Mouse (Mus musculus): ENCODE results near the gene Dgkh.

Dgkh gene

DNA sequence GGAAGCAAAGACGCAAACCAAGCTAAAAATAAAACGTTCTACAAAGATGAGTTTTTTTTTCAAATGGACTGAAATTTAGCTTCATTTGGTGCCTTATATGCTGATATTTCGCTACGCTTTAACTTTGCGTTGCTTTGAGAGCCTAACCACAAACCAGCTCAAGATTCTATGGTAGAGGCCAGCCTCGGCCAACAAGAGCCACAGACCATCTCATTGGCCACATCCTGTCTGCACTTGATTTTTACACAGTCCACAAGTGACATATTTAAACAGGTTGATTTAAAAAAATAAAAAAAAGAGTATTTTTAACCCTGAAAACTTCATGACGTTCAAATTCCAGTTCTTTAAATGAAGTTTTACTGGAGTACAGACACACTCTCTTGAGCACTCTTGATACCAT lies 16.5 kb downstream of the Dgkh start:
- DNase-seq, result no peak

DNA sequence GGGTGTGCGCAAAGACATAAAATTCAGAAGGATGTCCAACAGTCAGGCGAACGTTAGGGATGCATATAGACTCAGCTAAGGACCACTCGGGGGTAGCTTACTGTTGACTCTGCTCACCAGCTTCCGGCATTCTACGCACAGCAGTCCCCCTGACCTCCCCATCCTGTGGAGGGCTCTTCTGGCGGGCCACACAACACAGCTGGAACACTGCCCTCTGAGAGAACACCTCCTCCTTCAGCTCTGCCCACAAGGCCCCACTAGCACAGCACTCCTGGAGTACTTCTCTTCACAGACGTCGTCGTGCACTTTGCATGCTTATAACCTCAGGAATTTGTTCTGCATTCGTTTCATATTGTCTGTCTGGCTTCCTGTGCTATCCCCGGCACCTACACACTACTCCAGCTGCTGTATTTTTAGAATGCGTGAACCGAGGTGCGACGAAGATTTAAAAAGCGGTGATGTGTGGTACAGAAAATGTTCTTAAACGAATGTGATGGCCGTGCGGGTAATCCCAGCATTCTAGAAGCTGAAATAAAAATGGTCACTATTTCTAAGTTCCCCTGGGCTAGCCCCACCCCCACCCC lies 19.9 kb downstream of the Dgkh start:
- DNase-seq, result no peak

DNA sequence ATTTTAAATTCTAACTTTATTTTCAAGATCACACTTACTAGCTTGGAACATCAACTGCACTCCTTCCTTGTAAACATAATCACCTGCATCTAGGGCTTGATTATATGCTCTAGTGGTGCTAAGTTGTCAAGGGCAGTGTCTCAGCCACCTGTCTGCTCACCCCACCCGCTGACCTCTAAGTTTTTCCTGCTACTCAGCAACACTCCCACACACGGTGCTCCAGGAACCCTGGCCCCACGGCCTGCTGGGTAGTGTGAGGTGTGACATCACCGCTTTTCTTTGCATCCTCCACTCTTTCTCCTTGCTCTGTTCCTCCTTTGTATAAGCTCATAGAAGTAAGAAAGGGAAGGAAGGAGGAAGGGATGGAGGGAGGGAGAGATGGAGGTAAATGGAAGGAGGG lies 21.9 kb downstream of the Dgkh start:
- no peak for DNase-seq

DNA sequence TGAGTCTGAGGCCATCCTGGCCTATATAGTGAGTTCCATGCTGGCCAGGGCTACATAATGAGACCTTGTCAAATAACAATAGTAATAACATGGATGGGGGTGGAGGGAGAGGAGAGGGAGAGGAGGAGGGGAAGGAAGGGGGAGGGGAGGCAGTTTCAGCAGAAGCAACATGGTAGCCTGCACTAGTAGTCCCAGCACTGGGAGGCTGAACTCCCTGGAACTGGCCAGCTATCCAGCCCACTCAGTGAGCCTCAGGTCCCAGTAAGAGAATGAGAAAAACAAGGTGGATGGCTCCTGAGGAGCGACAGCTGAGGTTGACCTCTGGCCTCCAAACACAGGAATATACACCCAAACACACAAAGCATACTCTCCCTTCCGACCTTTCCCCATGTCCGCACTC lies 27.0 kb downstream of the Dgkh start:
- no peak for DNase-seq

DNA sequence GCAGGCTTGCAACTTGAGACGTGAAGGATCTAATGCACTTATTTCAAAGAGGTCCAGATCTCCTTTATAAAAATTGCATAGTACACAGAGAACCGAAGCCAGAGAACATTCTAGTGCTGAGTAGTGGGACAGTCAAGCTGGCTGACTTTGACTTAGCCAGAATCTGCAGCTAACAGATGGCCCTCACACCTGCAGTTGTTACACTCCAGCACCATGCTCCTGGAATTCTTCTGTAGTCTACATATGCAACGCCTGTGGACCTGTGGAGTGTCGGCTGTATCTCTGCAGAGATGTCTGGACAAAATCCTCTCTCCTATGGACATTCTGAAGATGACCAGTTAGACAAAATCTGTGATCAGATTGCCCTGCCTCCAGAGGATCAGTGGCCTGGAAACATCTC lies 28.6 kb downstream of the Dgkh start:
- DNase-seq, result no peak

DNA sequence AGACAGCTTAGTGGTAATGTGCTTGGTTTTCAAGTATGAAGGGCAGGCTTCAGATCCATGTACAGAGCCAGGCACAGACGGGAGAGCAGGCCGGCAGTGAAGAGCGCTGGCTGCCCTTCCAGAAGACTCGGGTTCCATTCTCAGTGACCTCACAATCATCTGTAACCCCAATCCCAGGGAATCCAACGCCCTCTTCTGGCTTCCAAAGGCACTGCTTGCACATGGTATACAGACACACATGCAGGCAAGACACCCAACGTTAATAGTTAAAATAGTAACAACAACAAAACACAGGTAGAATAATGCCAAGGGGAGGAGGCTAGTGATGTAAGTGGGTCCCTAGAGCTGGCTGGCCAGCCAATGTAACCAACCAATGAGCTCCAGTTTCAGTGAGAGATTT lies 29.2 kb downstream of the Dgkh start:
- DNase-seq, result no peak

DNA sequence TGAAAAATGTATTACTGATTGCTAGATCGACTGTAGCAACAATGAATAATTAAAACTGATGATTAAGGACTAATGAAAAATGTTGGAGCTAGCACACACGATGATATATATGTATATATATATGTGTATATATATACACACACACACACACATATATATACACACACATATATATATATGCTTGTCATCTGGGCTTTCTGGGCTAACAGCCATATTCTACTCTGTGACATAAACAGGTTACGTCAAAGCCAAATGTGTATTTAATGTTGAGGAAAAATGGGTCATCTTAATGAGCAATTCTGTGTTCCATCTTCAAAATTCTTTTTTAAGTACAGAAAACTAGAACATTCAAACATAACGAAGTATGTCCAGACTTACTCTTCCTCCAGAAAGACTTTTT lies 30.5 kb downstream of the Dgkh start:
- no peak for DNase-seq

DNA sequence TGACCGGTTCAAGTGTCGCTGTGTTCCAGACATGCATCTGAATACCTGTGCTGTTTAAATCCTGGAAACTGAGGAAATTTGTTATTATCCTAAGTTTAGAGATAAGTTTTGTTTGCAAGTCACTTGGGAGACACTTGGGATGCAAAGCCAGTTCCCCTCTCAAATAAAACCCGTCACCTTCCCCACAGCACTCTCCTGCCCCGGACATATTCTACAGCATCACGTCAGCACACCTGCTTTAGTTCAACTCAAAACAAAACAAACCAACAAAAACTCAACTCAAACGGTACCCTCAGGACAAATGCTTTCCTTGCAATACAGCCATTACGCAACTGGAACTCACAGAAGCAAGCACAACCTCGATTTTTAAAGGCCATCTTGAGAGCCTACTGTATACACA lies 31.1 kb downstream of the Dgkh start:
- no peak for DNase-seq

DNA sequence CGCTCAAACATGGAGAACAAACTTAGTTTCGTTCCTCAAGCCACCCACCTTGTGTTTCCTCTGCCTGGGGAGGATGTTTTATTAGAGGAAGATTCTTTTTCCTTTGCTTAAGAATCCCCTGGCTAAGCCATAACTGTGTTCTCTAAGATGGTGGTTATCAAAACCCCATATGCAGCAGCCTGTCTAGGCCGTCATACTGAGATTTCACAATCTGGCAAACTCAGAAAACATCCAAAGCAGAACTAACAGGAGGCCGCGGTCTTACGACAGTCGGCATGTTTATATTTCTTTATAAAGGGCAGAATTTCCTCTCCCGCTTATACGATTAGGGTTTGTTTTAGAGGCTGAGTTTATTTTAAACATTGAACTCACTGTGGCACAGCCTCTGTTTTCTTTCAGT lies 31.5 kb downstream of the Dgkh start:
- DNase-seq, result no peak

DNA sequence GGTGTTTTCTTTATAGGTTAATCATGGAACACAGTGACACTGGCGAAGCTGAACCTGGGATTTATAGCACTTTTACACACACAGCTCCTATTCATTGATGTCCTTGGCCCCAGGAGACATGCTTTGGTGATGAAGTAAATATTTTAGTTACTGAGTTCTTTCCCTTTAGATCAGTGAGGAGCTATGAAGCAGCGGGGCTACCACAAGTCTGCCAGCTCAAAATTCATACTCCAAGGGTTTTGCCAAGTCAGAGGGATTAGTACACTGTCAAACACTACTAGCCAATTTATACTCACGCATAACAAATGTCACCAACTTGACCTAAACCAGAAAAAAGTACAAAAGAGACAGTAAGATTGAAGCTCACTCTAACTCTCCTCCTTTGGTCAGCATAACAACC lies 32.9 kb downstream of the Dgkh start:
- DNase-seq, result no peak

DNA sequence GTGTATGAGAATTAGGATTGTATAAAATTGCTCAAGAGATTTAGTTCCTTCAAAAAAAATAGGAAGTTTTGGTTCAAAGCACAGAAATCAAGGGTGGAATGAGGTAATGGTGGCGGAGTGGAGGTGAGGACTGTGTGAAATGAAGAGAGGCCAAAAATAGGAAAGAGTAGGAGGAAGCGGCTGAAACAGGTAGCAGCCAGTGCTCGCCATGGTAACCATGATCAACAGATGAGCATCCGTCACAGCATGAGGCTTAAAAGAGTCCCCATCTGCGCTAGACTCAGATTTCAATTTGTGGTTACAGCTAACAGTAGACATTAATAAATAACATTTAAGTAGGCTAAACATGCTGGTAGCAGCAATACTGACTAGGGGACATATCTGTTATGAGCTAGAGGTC lies 33.4 kb downstream of the Dgkh start:
- DNase-seq, result no peak

DNA sequence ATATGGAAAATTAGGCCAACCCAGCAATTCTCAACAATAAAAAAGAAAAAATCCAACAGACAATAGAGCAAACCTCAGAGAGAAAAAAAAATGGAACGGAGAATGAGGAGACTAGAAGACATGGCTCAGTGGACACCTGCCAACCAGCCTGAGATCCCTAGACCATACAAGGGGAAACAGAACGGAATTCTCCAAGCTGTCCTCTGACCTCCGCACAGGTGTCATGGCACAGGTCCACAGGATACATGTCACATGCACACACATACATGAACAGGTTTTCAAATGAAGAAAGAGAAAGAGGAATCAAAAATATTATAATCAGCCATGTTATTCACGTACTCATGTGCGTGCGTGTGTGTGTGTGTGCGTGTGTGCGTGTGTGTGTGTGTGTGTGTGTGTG lies 38.5 kb downstream of the Dgkh start:
- DNase-seq, result no peak

DNA sequence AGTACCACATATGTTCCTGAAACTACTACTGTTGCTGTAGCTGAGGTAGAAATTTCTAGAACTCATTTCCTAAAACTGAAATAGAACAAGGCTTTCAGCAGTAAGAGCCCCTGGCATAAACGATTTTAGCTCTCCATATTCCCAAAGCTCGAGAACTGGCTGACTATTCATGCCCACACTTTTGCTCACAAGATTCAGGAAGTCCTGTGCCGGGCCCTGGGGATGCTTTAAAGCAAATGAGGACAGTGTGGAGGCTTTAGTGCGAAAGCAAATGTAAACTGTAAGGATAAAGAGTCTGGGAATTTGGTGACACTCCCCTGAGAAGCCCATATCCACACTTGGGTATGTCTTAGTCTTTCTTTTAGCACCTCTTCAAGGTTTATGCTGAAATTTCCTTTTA lies 40.0 kb downstream of the Dgkh start:
- DNase-seq, result no peak

DNA sequence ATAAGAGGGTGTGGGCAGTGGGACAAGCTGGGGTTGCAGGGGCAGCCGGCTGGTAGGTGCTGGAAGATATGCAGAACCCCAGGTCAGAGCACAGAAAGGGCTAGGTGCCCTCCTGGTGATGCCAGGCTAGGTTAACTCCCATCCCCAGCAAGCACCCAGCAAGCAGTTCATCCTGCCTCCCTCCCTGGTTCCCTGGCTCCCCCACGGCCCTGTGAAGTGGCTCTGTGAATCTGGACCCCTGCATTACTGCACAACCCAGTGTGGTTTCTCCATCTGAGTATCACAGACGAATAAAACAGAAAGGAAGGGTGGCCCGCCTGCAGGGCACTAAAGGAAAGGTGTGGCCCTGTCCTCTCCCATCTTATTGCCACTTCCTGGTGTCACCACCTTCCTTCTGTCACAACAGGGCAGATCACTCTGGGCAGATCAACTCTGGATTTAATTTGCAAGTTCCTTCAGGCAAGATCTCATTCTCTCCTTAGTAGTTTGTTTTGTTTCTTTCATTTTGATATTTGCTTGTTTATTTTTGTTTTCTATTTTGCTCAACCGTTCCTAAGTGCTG lies 40.6 kb downstream of the Dgkh start:
- no peak for DNase-seq

DNA sequence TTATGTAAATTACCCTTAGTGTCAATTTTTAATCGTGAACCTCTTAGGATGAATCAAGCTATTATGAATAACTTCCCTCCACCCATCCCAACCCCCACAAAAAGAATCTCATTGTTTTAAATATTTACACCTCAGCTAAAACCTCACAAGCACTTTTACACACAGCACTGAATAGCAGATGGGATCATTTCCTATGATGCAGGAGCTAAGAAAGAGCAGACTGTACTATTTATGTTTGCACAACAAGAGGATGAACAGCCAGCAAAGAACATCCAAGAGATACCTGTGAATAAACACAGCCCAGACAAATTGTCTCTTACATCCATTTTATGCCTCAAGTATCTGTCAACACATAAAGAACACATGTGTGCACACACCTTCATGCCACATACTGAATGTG lies 41.7 kb downstream of the Dgkh start:
- no peak for DNase-seq

DNA sequence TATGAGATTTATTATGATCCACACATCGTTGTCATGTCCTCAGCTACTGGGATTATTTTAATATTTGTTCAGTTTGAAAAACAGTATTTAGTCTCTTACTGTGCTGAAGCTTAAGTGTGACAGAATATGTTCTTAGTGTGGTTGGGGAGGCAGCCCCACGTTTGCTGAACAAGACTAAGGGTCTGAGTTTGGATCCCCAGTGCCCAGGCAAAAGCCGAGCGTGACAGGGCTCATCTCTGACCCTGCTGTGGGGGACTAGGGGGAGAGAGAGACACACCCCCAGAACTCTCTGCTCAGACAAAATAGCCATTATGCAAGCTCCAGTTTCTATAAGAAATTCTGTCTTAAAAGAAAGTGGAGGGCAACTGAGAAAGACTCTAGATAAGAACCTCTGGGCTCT lies 42.2 kb downstream of the Dgkh start:
- DNase-seq, result no peak

DNA sequence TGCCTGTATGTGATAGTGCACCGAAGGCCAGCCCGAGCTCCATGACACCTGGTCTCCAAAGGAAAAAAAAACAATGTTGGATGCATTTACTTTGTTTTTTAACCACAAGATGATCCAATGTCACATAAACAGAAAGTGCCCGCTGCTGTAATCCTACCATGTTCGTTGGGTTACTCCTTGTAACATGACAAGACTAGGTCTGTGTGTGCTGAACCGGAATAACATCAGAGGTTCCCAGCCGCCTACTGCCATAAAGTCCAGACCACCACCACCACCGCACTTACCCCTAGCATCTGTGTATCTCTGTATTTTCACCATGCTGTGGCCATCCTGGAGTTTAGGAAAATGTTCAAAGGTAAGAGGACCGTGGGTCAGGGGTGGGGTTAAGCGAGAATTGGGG lies 42.6 kb downstream of the Dgkh start:
- no peak for DNase-seq

DNA sequence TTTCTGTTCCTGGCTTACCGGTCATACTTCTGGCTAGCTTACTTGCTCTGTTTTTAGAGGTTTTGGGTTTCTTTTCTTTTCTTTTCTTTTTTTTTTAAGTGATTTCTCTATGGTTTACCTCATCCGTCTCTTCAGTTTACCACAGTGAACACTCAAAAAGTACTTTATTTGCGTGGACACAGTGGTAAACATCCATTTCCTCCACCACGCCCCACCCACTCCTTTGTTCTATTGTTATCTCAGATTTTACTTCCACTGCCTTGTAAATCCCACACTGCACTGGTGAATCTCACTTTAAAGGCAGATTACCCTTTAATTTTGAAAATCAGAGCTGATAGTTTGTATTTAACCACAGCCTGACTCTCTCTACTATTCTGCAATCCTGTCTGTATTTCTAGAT lies 44.9 kb downstream of the Dgkh start:
- no peak for DNase-seq

DNA sequence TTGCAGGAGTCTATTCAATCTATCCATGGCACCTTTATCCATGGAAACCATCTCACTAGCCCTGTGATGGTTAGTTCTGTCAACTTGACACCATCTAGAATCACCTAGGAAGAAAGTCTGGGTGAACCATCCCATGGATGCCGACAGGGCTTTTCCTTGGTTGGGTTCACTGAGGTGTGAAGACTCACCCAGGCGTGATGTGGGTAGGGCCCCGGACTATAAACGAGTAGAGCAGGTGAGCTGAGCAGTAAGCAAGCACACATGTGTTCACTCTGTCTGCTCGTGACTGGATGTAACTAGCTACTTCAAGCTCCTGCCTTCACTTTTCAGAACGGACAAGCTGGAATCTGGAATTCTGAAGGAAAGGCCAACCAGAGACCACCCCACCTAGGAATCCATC lies 45.9 kb downstream of the Dgkh start:
- no peak for DNase-seq

DNA sequence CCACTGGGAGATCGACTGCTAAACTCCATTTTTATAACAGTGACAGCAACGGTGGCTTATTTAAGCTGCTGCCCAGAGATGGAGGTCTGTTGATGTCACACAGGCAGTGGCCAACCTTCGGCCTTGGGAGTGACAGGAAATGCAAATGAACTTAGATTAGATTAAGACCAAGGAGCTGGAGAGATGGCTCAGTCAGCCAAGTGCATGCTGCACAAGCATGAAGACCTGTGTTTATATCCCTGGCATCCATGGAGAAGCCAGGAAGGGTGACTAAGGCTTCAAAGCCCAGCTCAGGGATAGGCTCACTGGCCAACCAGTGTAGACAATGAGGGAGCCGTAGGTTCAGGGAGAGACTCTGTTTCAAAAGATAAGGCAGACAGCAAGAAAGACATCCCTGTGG lies 48.4 kb downstream of the Dgkh start:
- no peak for DNase-seq

DNA sequence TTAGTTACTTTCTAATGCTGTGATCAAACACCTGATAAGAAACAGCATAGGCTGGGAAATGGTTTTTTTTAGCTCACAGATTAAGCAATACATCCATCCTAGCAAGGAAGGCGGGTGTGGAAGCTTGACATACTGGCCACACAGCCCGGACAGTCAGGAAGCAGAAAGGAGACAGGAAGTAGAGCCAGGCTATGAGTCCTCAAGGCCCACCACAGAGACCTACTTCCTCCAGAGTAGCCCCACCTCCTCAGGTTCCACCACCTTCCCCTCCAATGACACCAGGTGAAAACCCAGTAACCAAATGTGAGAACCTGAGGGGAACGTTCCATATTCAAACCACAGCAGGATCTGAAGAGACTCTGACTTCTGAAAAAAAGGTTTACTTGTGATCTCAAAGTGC lies 53.6 kb downstream of the Dgkh start:
- no peak for DNase-seq

DNA sequence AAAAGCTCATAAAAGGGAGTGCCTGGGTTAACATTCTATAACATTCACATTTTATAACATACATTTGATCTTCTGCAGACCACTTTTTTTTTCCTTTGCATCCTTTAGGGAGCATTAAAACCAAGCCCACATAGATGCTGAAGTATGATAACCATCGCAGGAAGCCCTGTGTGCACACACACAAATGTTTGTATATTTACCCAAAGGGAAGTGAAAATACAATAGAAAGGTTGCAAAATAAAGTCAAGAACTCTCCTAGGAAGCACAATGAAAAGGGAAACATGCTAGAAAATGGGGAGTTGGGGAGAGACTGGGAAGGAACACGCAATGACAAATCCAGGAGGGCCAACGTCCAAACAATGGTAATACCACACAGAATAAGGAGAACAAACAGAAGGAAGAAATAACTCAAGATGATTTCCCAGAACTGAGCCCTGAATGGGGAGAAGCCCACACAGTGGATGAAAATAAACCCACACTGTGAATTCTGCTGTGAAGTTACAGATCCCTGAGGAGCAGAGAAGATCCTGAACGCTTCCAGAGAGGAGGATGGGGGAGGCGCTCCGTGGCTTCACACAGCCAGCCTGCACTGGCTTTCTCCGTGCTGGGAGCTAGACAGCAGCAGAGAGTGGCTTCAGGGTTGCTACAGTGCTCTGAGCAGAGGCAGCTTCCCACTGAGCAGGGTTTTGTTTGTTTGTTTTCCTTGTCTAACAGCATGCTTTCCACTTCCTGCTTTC lies 54.6 kb downstream of the Dgkh start:
- no peak for DNase-seq

DNA sequence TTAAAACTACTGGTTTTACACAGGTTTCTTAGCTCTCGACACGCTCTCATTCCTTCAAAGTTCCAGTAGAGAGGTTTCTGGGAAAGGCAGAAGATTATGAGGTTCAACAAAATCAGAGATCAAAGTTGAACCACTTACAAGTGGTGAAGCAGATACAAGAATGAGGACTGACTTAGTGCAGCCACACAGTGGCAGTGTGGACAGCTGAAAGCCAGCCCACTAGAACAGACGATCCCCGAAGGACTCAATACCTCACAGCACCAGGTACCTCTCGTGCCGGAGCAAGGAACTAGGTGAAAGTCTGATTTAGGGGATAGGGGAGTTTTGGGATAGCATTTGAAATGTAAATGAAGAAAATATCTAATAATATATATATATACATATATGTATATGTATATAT lies 56.1 kb downstream of the Dgkh start:
- DNase-seq, result no peak

DNA sequence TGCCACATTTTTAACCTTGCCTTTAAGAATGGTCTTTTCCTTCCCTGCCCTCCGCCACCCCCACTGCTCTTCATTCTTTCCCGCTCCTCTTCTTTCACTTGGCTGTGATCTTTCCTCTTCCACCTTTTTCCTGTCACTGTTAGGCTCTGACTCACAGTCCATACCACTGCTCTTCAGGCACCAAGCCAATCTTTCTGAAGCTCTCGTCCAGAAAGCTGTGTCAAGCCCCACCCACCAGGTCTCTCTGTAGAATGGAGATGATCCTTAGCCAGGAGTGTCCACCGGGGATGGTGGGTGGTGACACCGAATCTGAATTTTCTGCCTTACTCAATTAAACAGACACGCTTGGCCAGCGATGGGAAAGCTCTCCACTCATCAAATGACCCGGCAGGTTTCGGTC lies 58.0 kb downstream of the Dgkh start:
- no peak for DNase-seq

DNA sequence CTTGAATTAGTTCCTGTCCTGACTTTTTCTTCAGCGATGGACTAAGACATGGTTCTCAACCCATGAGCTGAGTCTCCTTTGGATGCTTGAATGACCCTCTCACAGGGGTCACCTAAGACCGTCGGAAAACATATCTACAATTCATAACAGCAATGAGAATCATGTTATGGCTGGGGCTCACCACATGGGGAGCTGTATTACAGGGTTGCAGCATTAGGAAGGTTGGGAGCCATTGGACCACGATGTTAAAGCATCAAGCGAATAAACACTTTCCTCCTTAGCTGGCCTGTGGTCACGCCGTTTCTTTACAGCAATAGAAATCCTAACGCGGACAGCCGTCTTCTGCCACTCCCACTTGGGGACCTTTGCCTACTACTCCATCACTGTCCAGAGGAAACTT lies 62.6 kb downstream of the Dgkh start:
- DNase-seq, result no peak
